Mouse (Mus musculus): ENCODE measurements around the gene Rps27l. TPM values are rescaled to one million over a fixed set of nuclear protein-coding genes. Genes with fewer than 3 reads are reported as not detected.

The Rps27l gene
- polyA plus RNA-seq (2015; fragmentation: Nextera tagmentation; extraction: Ambion mirVana), result 1,284 and 2,309 TPM in 2 replicates

DNA sequence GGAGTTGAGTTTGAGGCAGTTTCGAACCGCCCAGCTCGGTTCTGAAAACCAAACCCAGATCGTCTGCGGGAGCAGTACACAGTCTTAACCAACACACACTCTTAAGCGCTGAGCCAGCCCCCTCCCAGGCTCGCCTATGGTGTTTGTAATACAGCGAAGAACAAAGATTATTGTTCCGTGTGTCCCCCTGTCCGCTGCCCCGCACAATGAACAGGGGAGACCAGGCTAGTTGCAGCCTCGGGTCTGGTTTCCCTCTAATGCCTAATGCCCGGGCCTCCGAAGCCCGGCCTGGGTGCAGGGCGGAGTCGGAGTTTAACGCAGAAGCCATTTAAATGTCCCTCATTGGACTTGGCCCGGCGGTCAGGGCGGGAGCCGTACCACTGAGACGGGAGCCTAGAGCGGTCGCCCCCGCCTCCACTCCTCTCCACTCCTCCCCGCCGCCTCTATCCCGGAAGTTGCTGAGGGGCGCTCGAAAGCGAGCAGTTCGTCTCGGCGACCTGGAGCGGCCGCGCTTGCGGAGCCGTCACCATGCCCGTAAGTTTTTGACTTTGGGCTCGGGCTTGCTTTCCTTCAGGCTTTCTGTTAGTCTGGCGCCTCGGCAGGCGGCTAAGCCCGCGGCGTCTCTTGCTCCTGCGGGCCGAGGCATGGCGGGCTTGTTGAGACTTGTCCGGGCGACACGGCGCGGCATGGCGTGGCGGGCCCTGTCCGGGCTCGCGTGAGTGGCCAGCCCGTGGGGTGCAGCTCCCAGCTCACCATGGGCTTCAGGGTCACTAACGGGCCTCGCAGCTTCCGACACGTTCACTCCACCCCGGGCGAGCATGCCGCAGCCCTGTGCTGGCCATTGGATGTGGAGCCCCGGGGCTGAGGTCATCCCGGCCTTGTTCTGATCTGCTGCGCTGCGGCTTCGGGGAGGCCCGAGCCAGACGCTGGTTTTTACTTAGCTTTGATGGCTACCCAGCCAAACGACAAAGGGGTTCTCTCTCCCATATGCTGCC is at the start of gene Rps27l:
Gene Rps27l (plus strand): TSS at position 440 of the 995 bp plus-strand sequence.

DNA sequence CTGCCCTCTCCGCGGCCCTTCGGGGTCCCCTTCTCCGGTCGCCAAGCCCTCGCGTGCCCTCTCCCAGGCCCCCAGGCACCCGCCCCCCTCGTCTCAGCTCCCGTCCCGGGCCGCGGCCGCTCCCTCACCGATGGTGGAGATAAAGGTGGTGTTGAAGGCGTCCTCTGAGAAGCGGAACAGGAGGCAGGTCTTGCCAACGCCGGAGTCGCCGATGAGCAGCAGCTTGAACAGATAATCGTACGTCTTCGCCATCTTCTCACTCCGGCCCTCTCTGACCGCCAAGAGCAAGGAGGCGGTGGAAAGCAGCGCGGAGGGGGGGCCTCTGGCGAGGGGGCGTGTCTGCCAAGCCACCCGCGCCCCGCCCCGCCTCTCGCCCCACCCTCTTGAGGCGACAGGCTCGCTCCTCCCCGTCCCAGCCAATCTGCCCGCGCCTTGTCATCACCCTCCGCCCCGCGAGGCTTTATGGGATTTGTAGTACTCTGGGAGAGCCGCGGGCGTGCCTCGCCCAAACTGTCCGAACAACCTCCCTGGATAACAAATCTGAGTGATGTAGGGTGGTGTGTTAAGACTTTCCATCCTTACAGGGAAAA is 26.4 kb upstream of the Rps27l start, which contains the start of gene Rab8b:
Gene Rab8b (minus strand): TSS at position 306 of the 590 bp plus-strand sequence.

GRCm38 (mm10) chr9:66975239-66975645 is 29.4 kb downstream of the Rps27l start, which contains the start of gene Lactb:
TSS of gene Lactb (minus strand) at chr9:66975484.

Other genes starting within 250 kb of the Rps27l start
- gene Car12, start 232.4 kb upstream of the Rps27l start, polyA plus RNA-seq (2015; fragmentation: Nextera tagmentation; extraction: Ambion mirVana), result 0.46 and 1.5 TPM in 2 replicates
- 4.4 and 5.4 TPM in 2 replicates for gene Aph1b, start 150.6 kb upstream of the Rps27l start, polyA plus RNA-seq (2015; fragmentation: Nextera tagmentation; extraction: Ambion mirVana)
- 0.32 TPM in 1 of 2 replicates, not detected in the other for gene Gm10647, start 149.0 kb upstream of the Rps27l start, polyA plus RNA-seq (2015; fragmentation: Nextera tagmentation; extraction: Ambion mirVana)
- 5.5 and 9.4 TPM in 2 replicates for gene Aph1c, start 111.4 kb upstream of the Rps27l start, polyA plus RNA-seq (2015; fragmentation: Nextera tagmentation; extraction: Ambion mirVana)
- 14.2 and 15.1 TPM in 2 replicates for gene Rab8b, start 26.4 kb upstream of the Rps27l start, polyA plus RNA-seq (2015; fragmentation: Nextera tagmentation; extraction: Ambion mirVana)
- 9.9 and 11.7 TPM in 2 replicates for gene Lactb, start 29.4 kb downstream of the Rps27l start, polyA plus RNA-seq (2015; fragmentation: Nextera tagmentation; extraction: Ambion mirVana)
- 338 and 423 TPM in 2 replicates for gene Tpm1, start 103.3 kb downstream of the Rps27l start, polyA plus RNA-seq (2015; fragmentation: Nextera tagmentation; extraction: Ambion mirVana)